Mouse (Mus musculus) stomach, postnatal 0 days (tissue): Measurements from ENCODE around the gene Ggn.

Experiments
- CTCF ChIP-seq: IDR thresholded peaks from 2 replicates; pipeline ENCODE4 v1.5.1; 2016; ENCODE audit warnings: antibody characterized with exemption, low read depth, mild to moderate bottlenecking, moderate library complexity
- EP300 ChIP-seq: optimal IDR thresholded peaks from 2 replicates; pipeline ENCODE3; 2016; ENCODE audit warnings: antibody characterized with exemption

GRCm38 (mm10) chr7:29214846-29215245 is 44.8 kb downstream of the Ggn start:
- no peak for TF ChIP-seq CTCF
- TF ChIP-seq EP300: no peak
